Mouse (Mus musculus): ENCODE measurements around the gene Cacnb4.

The Cacnb4 gene

GRCm38 (mm10) chr2:52525876-52526592 lies 150.6 kb downstream of the Cacnb4 start:
- no peak for DNase-seq (ENCODE audit: low read depth, low spot score)

- peak; percentile 4 for DNase-seq (ENCODE audit: low read depth, low spot score)
Measured at GRCm38 (mm10) chr2:52523056-52523715, 153.4 kb downstream of the Cacnb4 start.

GRCm38 (mm10) chr2:52521012-52521411 lies 155.6 kb downstream of the Cacnb4 start:
- no peak for DNase-seq (ENCODE audit: low read depth, low spot score)

- no peak for DNase-seq (ENCODE audit: low read depth, low spot score)
Measured at GRCm38 (mm10) chr2:52518740-52519139, 157.9 kb downstream of the Cacnb4 start.

- no peak for DNase-seq (ENCODE audit: low read depth, low spot score)
Measured at GRCm38 (mm10) chr2:52516534-52516933, 160.1 kb downstream of the Cacnb4 start.

- peak; percentile 5 for DNase-seq (ENCODE audit: low read depth, low spot score)
Measured at GRCm38 (mm10) chr2:52512865-52513388, 163.7 kb downstream of the Cacnb4 start.

- no peak for DNase-seq (ENCODE audit: low read depth, low spot score)
Measured at GRCm38 (mm10) chr2:52512206-52512605, 164.4 kb downstream of the Cacnb4 start.

- DNase-seq (ENCODE audit: low read depth, low spot score) = no peak
Measured at GRCm38 (mm10) chr2:52511799-52512198, 164.8 kb downstream of the Cacnb4 start.

GRCm38 (mm10) chr2:52509779-52510500 lies 166.7 kb downstream of the Cacnb4 start:
- no peak for DNase-seq (ENCODE audit: low read depth, low spot score)

GRCm38 (mm10) chr2:52505164-52505563 lies 171.5 kb downstream of the Cacnb4 start:
- no peak for DNase-seq (ENCODE audit: low read depth, low spot score)

GRCm38 (mm10) chr2:52504762-52505161 lies 171.9 kb downstream of the Cacnb4 start:
- DNase-seq (ENCODE audit: low read depth, low spot score) = no peak

GRCm38 (mm10) chr2:52499849-52500262 lies 176.8 kb downstream of the Cacnb4 start:
- no peak for DNase-seq (ENCODE audit: low read depth, low spot score)

- no peak for DNase-seq (ENCODE audit: low read depth, low spot score)
Measured at GRCm38 (mm10) chr2:52499101-52499537, 177.5 kb downstream of the Cacnb4 start.

- DNase-seq (ENCODE audit: low read depth, low spot score) = no peak
Measured at GRCm38 (mm10) chr2:52495097-52495694, 181.4 kb downstream of the Cacnb4 start.

- no peak for DNase-seq (ENCODE audit: low read depth, low spot score)
Measured at GRCm38 (mm10) chr2:52494274-52494673, 182.4 kb downstream of the Cacnb4 start.

- DNase-seq (ENCODE audit: low read depth, low spot score) = no peak
Measured at GRCm38 (mm10) chr2:52492867-52493266, 183.8 kb downstream of the Cacnb4 start.

GRCm38 (mm10) chr2:52489840-52490239 lies 186.8 kb downstream of the Cacnb4 start:
- DNase-seq (ENCODE audit: low read depth, low spot score) = no peak

- no peak for DNase-seq (ENCODE audit: low read depth, low spot score)
Measured at GRCm38 (mm10) chr2:52483496-52483895, 193.1 kb downstream of the Cacnb4 start.

- DNase-seq (ENCODE audit: low read depth, low spot score) = no peak
Measured at GRCm38 (mm10) chr2:52480476-52480875, 196.2 kb downstream of the Cacnb4 start.

GRCm38 (mm10) chr2:52478501-52478900 lies 198.1 kb downstream of the Cacnb4 start:
- no peak for DNase-seq (ENCODE audit: low read depth, low spot score)

GRCm38 (mm10) chr2:52477550-52477907 lies 199.1 kb downstream of the Cacnb4 start:
- DNase-seq (ENCODE audit: low read depth, low spot score) = no peak
